Mouse (Mus musculus) brain, embryonic 14.5 days (tissue): ENCODE data around the gene Fignl1.

ENCODE experiments used
- CTCF ChIP-seq: fragments of 200-500 bp; IDR thresholded peaks from 2 replicates; pipeline ENCODE4 v1.5.1; 2012; ENCODE audit warnings: inconsistent platforms, mild to moderate bottlenecking, moderate library complexity, borderline replicate concordance; ENCODE audit not compliant: insufficient read depth, insufficient read length; ENCODE audit errors: extremely low read depth
- POLR2A ChIP-seq: fragments of 200-500 bp; IDR thresholded peaks from 2 replicates; pipeline ENCODE4 v1.6.1; 2012; ENCODE audit warnings: mild to moderate bottlenecking, inconsistent platforms, borderline replicate concordance; ENCODE audit not compliant: poor library complexity, insufficient read depth, insufficient read length, severe bottlenecking; ENCODE audit errors: extremely low read depth

DNA sequence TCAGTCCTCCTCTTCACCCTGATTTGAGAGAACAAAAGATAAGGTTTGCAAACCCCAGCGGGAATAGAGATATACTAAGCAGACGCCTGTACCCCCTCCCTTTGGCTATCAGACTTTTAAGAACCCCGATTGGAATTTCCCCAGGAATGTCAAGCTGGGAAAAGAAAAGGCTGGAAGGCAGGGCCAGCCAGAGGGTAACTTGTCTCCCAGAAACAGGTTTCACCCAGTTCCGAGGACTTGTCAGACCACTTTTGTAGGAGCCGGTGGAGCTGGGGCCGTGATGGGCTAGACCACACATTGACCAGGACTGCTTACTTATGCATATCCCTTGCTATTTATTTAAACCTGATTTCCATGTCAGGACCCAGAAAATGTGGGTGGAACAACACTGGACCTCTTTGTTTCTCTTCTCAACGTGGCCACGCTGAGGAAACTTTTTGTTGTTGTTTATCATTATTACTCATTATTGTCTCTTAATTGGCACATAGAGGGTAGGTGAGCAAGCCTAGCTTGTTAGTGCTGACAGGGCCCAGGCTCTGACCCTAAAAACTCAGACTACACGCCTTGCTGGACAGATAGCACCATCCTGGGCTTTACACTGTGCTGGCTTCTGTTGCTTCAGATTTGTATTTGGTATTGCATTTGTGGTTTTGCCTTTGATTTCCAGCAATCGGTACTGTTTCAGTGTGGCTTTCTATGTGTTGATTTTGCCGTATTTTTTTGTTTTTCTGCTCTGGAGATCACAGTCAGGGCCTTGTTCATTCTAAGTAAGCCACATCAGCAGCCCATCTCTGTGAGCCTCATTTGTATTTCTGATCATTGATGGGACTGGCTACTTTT lies 20.6 kb upstream of the Fignl1 start:
- TF ChIP-seq CTCF (no peak), POLR2A (no peak)
